Mouse (Mus musculus) splenic B cell, adult 2 months (primary cell): ENCODE results near the gene Pdcd4.

ENCODE experiments used
- DNase-seq: peaks from one replicate; pipeline ENCODE4 v3.0.0-alpha.2; 2011; ENCODE audit warnings: low read depth, low spot score
- H3K27me3 ChIP-seq: 2 replicates; pipeline ENCODE4 v1.6.1; 2012; ENCODE audit warnings: mild to moderate bottlenecking, low read length, moderate library complexity, mixed read lengths; ENCODE audit not compliant: control insufficient read depth, poor library complexity, insufficient read depth, severe bottlenecking
- H3K36me3 ChIP-seq: 2 replicates; pipeline ENCODE4 v1.6.1; 2012; ENCODE audit warnings: mild to moderate bottlenecking, low read length, moderate library complexity, mixed read lengths; ENCODE audit not compliant: control insufficient read depth, poor library complexity, insufficient read depth, severe bottlenecking

The Pdcd4 gene

DNA sequence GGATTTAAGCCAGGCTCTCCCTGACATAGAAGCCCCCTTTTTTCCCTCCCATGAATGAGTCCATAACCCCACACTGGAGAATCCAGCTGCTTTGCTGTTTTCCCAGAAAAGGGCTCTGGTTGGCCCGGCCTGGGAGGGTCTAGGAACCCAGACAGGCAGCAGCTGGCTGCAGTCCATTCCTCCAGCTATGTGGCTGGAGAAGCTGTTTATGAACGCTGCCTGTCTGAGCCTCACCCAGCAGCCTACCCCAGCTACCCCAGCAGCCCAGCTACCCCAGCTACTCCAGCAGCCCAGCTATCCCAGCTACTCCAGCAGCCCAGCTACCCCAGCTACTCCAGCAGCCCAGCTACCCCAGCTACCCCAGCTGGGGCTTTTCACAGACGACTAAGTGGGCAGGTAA, at the start of gene Pdcd4:
Gene Pdcd4 (plus strand): TSS at position 171 of the 400 bp plus-strand sequence.
- DNase-seq, result no peak
- Histone ChIP-seq H3K27me3 (no peaks in the 10 kb centered on the region), H3K36me3 (no peaks in the 10 kb centered on the region)

DNA sequence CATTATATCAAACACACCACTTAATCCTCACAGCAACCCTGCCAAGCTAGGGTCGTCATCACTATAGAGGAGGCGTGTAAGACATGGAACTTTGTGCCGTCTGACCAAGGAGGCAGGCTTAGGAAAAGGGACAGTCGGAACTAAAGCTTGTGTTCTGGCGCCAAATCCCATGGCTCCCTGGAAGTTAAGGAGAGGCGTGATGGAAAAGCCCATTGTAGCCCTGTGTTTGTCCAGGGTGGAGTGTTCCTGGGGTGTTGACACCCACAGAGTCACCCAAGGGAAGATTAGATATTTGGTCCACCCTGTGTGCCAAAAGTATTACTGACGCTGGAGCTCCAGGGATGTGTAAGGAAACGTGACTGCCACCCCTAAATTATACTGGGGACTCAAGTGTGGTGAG, 48.1 kb upstream of the Pdcd4 start:
- no peaks in the 10 kb centered on the region for H3K36me3 ChIP-seq
- no peaks in the 10 kb centered on the region for H3K27me3 ChIP-seq
- no peak for DNase-seq

DNA sequence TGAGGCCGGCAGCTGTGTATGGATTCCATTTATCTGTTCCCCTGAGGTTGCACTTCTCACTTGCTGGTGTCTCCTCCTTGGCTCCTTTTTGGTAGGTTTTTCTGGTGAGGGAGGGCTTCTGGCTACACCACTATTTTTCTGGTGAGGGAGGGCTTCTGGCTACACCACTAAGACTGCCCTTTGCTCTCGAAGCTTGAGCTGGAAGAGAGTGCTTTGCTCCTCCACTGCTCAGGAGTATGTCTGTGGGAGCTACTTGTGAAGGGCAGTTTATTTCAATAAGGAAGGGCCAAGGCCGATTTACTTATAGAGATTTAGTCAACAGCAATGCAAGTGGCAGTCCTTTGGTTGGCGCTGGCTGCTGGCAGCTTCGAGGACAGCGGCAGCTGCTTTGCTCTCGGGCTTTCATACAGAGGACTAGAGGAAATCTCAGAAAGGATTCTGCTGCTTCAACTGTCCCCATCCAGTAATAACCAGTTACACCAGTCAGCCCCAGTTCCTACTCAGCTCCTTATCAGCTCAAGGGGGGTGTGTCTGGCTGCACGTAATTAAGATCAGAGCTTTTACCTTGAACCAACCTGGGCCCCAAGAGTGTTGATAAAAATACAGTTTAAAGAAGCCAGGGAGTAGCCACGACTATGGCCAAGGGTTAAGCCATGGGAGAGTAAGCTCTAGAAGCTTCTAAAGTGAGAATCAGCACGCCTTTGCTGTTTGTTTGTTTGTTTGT, 43.6 kb upstream of the Pdcd4 start:
- Histone ChIP-seq H3K36me3 (no peaks in the 10 kb centered on the region), H3K27me3 (no peaks in the 10 kb centered on the region)
- no peak for DNase-seq

DNA sequence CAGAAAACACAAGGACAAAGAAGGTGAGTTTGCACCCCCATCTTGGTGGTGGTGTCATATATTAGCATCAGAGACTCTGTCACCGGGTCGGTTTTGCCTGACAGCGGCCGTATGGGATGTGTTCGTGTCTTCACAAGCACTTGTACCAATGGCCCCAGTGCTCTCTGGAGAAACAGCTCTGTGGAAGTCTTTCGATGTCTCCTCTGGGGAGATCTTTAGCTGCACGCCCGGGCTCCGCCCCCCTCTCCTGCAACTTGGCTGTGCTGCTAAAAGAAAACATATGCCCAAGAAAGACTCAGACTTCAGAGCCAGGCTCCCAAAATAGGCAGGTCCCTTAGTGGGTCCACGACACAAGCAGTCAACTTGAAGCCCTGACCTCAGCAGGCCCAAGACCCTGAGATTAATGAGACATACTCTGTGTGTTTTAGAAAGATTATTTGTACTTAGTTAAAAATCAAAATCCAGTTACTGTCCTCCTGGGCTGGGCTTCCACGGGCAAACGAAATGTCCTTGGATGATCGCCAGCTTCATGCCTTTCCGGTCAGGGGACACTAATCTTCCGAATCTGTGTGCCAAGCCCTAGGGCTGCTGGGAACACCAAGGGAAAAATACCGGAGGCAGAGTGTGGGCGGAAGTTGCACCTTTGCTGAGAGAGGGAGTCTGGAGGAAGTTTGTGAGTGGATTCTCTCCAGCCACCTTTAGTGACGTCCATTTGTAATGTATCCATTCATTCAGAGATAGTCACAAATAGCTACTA, 41.7 kb upstream of the Pdcd4 start:
- Histone ChIP-seq H3K27me3 (no peaks in the 10 kb centered on the region), H3K36me3 (no peaks in the 10 kb centered on the region)
- no peak for DNase-seq

DNA sequence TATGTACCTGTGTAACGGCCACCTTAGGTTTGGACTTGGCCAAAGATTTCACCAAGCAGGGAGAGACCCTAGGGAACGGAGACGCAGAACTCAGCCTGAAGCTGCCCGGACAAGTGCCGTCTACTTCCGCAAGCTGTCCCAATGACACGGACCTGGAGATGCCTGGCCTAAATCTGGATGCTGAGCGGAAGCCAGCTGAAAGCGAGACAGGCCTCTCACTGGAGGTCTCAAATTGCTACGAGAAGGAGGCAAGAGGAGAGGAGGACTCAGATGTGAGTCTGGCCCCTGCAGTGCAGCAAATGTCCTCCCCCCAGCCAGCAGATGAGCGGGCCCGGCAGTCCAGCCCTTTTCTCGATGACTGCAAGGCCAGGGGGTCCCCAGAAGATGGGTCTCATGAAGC, 40.7 kb upstream of the Pdcd4 start:
- Histone ChIP-seq H3K36me3 (no peaks in the 10 kb centered on the region), H3K27me3 (no peaks in the 10 kb centered on the region)
- DNase-seq, result no peak

DNA sequence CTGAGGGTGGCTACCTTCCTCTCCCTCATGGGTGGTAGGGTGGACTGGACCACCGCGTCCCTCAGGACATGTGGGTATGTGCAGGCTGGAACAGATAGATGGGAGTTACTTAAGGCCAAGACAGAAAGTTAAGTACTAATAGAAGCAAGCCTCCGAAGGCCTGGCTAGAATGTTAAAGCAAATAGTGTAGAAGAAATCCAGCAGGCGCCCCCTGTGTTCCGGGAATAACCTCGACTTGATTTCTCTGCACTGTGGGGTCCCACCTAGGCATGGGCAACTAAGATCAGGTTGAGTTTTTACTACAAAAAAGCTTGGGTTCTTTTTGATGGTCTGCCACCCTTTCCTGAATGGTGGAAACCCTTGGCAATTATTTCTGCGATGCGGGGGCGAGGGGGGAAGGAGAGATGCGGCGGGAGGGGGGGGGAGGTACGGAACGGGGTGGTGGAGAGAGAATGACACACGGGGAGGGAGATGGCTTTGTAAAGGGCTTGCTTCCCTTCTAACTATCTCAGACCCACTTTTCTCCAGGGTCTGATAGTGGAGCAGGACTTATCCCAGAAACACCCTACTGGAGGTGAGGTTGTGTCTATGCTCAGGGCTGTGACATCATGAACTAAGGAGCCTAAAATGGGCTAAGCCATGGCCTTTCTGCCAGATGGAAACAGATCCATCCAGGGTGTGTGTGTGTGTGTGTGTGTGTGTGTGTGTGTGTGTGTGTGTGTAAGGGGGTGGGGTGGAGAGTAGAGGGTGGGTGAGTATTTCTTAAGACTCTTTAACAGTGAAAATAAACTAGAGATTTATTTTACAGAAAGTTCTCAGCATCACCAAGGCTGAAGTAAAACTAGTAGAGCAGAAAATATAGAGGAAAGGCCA, 40.0 kb upstream of the Pdcd4 start:
- no peaks in the 10 kb centered on the region for H3K36me3 ChIP-seq
- no peak for DNase-seq

DNA sequence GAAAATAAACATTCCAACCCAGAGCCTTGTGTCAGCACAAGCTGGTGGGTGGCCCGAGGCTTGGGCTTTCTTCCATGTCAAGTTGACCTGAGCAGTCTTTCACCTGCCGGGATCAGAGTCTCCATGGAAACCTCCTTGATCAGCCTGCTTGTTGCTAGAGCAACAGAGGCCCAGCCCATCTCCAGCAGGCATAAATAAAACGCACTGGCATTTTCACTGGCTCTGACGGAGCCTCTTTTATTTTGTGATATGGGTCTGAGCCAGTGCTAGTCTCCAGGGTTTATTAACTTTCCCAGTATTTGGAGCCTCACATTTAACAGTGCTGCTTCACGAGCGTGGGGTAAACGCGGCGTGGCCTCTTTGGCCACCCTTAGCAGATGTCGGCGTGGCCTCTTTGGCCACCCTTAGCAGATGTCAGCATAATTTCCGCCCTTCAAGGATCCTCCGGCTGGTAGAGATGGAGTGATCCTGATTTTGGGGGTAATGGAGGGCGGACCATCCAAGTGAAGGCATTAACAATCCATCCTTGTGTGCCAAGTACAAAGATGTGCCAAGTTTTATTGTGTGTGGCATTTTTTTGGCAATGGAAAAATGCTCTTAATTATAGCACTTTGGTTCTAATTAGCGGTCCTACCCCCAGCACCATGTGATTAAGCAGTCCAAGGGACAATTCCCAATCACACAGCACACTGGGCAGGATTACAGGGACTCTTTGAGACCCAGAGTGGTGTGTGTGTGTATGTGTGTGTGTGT, 39.2 kb upstream of the Pdcd4 start:
- Histone ChIP-seq H3K36me3 (no peaks in the 10 kb centered on the region), H3K27me3 (no peaks in the 10 kb centered on the region)
- no peak for DNase-seq

More for the DNA sequence above, 40.0 kb upstream of the Pdcd4 start:
- no peaks in the 10 kb centered on the region for H3K27me3 ChIP-seq

DNA sequence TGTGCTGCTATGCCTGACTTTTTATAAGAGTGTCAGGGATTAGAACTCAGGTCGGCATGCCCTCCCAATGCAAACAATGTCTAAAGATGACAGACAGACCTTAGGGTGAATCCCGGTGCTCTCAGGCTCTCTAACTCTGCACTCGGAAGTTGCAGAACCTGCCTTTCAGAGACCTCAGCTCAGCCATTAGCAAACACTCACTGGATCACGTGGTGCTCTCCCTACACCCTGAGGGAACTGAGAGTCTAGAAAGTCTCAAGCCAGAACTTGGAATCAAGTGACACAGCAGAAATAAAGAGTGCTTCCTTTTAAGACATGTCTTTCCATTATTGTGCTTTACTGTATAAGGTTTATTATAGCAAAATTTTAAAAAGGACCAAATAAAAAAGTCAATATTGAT, 37.1 kb upstream of the Pdcd4 start:
- DNase-seq, result no peak
- Histone ChIP-seq H3K36me3 (no peaks in the 10 kb centered on the region), H3K27me3 (no peaks in the 10 kb centered on the region)

DNA sequence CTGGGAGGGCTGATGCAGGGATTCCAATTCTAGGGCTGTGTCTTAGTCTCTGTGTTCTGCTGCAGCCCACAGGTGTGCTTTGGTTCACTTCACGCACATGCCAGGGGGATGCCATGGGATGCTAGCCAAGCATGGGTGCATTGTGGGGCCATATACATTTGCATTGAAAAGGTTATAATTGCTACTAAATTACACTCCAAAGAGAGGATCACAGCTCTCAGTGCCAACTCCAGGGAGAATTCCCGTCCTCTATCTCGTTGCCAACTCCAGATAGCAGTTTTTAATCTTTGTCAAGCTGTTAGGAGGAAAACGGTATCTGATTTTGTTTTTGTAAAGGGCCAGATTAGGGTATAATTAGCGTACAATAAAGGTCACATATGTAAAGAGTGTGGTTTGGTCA, 36.2 kb upstream of the Pdcd4 start:
- Histone ChIP-seq H3K36me3 (no peaks in the 10 kb centered on the region), H3K27me3 (no peaks in the 10 kb centered on the region)
- no peak for DNase-seq

DNA sequence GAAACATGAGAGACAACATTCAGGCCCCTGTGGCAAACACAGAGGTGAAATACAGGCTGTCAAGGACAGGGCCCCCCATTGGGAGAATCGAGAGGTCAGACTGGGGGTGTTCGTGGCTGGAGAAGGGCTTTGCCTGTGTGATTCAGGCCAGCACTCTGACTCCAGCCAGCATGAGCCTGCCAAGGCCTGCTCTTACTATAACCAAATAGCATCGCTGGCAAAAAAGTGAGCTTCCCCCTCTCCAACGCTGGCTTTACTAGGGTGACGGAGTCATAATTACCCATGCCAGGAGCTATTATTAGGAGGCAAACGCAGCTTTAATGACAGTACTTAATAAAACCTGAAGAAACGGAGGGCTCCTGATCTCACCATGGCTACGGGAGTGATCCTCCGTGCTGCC, 35.2 kb upstream of the Pdcd4 start:
- Histone ChIP-seq H3K27me3 (no peaks in the 10 kb centered on the region), H3K36me3 (no peaks in the 10 kb centered on the region)
- no peak for DNase-seq

DNA sequence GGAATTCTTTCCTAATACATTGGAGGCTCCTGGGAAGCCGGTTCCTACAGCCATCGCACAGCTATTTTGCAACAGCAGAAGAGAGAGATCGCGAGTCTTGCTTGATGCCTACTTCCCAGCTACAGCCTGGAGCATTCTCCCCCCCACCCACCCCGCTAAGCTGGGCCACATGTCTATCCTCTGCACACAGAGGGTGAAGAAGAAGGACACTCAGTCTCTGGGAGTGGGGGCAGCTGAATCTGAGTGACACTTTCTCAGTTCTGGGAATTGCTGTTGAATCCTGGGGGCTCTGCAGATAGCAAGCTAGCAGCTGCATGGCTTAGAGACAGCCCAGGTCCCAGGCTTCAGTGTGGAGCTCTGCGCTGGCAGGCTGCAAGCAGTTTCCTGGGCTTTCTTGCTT, 34.1 kb upstream of the Pdcd4 start:
- Histone ChIP-seq H3K27me3 (no peaks in the 10 kb centered on the region), H3K36me3 (no peaks in the 10 kb centered on the region)
- no peak for DNase-seq

DNA sequence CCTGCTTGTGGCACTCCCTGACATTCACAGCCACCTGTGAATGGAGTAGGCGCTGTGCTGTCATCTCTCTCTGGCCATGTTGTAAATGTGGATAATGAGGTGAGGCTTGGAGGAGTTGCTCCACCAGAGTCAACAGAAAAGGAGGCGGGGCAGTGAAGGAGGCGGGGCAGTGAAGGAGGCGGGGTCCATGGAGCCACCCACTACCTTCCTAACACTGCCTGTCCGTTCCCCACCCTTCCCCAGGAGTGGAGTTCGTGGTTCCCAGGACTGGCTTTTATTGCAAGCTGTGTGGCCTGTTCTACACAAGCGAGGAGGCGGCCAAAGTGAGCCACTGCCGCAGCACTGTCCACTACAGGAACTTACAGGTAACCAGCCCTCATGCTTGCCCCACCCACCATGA, 32.9 kb upstream of the Pdcd4 start:
- no peaks in the 10 kb centered on the region for H3K36me3 ChIP-seq
- no peak for DNase-seq

DNA sequence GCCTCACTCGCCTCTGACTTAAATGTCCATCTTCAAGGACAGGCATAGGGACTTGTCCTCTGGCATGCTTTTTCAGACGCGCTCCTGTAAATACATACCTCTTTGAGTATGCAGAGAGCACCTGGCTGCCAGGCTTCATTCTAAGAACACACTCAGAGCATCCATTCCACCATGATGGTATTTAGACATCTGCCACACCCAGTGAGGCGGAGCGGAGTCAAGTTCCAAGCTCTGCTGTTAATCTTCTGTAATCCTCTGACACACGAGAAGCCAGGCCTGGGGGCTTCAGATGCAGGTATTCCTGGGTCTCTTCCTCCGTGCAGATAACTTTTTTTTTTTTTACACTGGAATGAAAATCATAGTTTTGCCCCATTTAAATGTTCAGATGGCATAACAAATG, 32.4 kb upstream of the Pdcd4 start:
- Histone ChIP-seq H3K27me3 (no peaks in the 10 kb centered on the region), H3K36me3 (no peaks in the 10 kb centered on the region)
- no peak for DNase-seq

More for the DNA sequence above, 32.9 kb upstream of the Pdcd4 start:
- H3K27me3 ChIP-seq, result no peaks in the 10 kb centered on the region

DNA sequence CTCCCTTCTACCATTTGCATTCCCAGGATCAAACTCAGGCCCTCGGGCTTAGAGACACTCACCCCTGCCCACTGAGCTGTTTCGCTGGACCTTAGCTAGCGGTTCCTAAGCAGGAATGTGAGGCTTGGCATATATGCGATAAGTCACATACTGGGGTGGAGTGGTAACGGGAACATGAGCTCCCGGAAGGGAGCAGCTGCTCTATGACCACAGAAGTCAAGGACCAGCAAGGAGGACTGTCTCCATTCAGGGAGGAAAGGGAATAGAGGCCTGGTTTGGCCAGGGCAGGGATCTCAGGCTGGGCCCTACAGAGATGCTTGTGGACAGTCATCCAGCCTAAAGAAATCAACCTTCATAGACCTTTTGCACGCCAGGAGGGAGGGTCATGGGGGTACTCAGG, 30.7 kb upstream of the Pdcd4 start:
- Histone ChIP-seq H3K27me3 (no peaks in the 10 kb centered on the region), H3K36me3 (no peaks in the 10 kb centered on the region)
- no peak for DNase-seq
